Mouse (Mus musculus): ENCODE measurements around the gene Mmp15.

GRCm38 (mm10) chr8:95341721-95342120, 10.3 kb upstream of the Mmp15 start:
- TF ChIP-seq CTCF (IDR thresholded peaks at IDR 0.05) = no peak
- no peak for TF ChIP-seq EP300 (IDR thresholded peaks at IDR 0.05)

Data from lung, postnatal 0 days (tissue).